Mouse (Mus musculus): ENCODE results near the gene Myo16.

Gene Myo16

GRCm38 (mm10) chr8:10307345-10307744, 153.6 kb downstream of the Myo16 start:
- DNase-seq, result no peak

GRCm38 (mm10) chr8:10307770-10308476, 154.2 kb downstream of the Myo16 start:
- no peak for DNase-seq

DNA sequence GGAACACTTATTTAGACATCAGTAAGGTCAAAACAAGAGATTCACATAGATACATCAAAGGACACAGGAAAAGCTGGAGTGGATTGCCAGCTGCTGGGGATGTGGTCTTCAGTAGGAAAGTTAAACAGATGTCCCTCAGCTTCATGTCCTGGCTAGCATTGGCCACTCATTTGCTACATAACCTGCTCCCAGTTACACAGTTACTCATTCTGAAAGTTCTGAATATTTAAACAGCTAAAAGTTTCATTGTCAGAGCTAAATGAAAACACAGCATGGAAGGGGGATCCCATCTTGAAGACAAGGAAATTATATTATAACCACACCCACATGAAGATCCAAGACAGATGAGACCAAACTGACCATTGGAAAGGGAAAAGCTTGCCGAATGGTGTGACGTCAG, 156.8 kb downstream of the Myo16 start:
- DNase-seq, result no peak

DNA sequence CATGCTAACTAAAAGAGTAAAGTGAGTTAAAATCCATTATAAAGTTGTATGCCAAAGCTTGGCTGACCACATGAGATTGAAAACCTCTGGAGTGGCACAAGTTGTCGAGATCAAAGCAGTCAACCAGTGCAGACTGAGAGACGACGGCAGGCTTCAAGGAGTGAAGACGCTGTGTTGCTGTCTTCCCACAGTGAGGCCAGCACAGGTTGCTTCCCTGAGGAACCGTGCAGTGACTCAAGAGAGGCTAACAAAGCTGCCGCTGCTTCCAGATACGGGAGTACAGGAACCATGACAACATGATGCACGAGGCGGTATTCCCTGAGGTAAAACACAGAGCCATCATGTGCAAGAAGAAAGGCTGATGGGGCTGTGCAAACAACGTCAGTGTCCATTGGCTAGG, 158.6 kb downstream of the Myo16 start:
- no peak for DNase-seq

DNA sequence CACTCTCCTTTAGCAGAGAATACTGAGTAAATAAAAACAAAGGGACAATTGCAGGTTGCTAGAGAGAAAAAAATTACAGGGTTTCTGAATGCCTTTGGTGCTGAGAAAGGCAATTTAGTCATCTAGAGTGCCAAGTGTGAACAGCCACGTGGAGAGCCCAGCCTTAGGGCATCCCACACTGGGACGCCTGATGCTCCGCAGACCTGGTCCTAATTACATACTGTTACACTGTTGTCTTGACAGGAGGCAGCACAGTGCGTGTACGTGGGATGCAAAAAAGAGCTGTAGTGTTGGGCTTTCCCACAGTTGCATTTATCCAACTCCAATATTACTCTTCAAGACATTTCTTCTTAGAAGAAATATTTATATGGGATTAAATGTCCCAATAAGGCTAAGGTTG, 162.5 kb downstream of the Myo16 start:
- DNase-seq, result no peak

GRCm38 (mm10) chr8:10318103-10318502, 164.4 kb downstream of the Myo16 start:
- DNase-seq, result no peak

GRCm38 (mm10) chr8:10350451-10350850, 196.7 kb downstream of the Myo16 start:
- no peak for DNase-seq

GRCm38 (mm10) chr8:10358711-10359110, 205.0 kb downstream of the Myo16 start:
- DNase-seq, result no peak

- DNase-seq, result no peak
Observed at GRCm38 (mm10) chr8:10362949-10363348, 209.2 kb downstream of the Myo16 start.

- no peak for DNase-seq
Observed at GRCm38 (mm10) chr8:10363654-10364406, 210.1 kb downstream of the Myo16 start.

DNA sequence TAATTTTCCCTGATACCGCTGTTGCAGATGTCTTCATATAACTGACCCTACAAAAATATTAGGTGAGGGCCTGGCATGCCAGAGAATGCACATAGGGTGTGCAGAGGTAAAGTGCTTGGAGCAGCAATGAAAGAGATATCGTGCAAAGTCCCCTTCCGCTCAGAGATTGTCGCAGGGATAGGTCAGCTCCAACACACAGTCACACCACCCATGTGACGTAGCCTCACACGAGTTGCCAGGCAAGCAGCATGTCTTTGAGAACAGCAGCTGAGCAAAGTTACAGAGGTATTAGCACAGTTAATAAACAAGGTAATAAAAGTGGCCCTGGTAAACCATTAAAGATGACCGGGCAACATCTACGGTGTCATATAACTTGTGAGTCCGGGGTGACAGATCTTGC, 212.4 kb downstream of the Myo16 start:
- DNase-seq, result no peak

GRCm38 (mm10) chr8:10372571-10372970, 218.9 kb downstream of the Myo16 start:
- DNase-seq, result no peak

- DNase-seq, result no peak
Observed at GRCm38 (mm10) chr8:10387143-10387542, 233.4 kb downstream of the Myo16 start.

DNA sequence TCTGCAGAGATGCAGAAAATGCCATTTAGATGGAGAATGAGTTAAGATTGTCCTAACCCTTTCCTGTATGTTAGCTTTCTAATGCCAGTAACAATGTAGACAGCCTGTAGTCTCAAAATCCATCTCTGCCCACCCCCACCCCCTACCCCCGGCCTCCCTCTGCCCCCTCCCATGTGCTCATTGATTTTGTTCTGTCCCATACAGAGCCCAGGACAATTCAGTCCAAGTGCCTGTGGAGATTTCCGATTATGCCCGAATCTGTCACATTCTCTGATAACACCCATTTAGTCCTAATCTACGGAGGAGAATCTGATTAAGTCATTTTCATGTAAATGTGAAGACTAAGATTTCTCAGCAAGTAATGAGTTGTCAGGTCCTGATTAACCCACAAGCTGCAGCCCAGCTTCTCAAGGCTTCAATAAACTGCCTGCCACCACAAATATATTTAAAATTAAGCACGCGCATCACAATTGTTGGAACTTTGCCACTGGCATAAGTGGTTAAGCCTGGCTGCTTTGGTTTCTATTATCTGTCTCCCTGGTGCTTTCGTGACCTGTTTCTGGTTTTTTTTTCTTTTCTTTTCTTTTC, 237.5 kb downstream of the Myo16 start:
- DNase-seq, result no peak

- no peak for DNase-seq
Observed at GRCm38 (mm10) chr8:10391913-10392312, 238.2 kb downstream of the Myo16 start.

DNA sequence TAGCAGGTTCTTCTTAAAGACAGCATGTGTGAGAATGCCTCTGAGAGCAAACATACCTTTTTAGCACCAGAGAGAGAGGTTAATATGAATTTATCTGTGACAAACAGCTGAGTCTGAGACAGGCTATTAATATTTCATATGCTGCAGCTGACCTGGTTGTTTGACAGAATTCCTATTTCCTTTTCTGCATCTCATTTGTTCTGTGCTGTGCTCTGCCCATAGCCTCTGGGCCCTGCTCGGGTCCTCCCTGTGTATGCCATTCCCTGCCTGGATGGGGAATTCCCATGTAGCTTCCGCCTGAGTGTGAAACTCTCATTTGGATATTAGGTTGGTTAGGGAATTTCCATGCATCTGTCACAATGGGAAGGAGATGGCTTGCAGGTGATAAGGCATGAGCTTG, 240.8 kb downstream of the Myo16 start:
- DNase-seq, result no peak

DNA sequence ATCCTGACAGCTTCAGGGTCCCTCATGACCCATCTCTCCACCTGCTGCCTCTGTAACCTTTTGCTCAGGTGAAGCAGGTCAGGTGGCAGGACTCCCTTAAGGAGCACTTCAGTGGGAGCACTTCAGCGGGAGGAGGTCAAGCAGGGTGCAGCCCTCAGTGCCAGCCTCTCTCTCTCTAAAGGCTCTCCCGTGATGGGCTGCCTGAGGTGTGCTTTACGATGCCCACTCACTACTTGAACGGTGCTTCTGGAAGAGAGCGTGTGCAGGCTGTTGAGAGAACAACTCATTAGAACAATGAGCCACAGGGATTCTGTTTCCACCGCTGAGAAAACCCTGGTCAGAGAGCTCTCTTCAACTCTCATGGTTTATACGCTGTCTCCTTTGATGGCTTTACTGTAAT, 241.4 kb downstream of the Myo16 start:
- DNase-seq, result no peak

GRCm38 (mm10) chr8:10402606-10403005, 248.9 kb downstream of the Myo16 start:
- DNase-seq, result no peak

DNA sequence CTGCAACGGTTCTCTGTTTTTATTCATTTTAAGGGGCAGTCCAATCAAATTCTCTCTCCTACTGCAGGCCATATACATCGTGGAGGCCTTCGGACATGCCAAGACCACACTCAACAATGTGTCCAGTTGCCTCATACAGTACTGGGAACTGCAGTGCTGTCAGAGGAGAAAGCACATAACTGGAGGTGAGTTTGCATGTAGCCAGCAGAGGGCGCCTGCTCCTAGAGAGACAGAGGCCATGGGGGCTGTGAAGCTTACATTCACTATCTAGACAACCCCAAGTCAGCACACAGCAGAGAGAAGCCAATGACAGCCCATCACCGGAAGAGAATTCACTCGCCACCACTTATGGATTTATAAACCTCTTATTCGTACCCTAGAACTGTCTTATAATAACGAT, 251.8 kb downstream of the Myo16 start:
- peak in 1 of 2 experiments; percentile 19 for DNase-seq

DNA sequence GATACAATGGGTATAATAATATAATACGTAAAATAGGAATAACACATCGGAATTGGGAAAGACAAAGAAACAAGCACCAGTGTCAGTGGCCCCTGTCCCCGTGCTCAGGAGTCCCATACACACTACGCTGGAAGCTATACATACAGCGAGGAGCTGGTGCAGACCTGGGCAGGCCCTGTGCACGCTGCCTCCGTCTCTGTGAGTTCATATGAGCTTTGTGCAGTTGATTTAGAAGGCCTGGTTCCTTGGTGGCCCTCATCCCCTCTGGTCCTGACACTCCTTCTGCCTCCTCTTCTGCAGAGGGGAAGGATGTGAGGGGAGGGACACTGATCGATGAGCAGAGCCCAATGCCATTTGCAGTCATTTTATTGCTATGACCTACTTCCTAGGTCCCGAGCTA, 255.3 kb downstream of the Myo16 start:
- no peak for DNase-seq

DNA sequence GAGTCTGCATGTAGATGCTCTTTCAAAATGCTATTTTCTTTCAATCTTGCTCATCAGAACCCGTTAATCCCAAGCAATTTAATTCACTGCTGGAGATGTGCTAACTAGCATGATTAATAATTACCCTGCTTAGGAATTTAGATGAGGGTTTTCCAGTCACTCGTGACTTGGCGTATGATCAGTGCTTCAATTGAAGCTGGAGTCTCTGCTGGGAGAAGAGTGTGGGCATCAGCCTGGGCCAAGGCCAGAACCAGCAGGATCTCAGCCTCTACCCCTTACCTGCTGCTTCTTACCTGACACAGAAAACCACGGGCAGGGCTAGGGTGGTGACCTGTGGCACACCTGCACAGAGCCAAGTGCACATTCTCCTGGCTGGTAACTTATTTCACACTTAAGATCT, 257.8 kb downstream of the Myo16 start:
- no peak for DNase-seq

DNA sequence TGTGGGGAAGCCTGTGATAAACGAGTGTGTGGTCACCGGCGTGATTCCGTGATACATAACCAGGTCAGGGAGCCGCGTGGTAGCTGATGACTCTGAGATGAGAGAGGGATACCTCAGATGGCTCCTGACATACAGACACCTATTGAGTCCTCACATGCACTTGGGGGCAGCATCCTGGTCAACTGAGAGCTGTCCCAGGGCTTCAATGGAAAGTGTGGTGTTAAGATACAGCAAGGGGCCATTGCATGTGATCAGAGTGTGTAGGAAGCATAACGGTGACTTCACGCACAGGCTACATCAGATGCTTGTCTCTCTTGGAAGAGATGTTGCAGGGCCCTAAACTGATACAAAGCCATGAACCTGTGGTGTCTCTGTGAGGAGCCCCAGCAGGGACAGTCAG, 260.2 kb downstream of the Myo16 start:
- DNase-seq, result no peak

DNA sequence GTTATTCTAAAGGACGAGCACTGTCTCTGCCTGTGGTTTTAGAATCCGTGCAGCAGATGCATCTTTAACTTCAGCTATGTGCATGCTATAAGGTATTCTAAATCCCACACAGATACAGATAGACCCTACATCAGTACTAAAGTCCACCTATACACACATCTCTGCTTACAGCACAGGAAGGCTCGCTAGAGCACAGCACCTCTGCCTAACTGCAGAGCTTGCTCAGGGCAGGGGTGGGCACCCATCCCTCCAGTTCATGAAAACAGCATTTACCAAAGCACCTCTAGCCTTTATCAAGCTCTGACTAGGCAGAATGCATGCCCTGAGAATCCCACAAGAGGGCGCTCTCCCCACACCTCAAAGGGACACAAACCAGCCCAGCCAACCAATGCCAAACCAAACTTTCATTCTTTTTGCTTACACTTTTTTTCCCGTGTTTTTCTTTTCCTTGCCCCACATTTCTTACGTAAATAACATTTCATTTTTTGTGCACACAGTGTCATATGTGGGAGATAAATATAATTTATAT, 261.0 kb downstream of the Myo16 start:
- peak in 1 of 2 experiments; percentile 40 for DNase-seq

DNA sequence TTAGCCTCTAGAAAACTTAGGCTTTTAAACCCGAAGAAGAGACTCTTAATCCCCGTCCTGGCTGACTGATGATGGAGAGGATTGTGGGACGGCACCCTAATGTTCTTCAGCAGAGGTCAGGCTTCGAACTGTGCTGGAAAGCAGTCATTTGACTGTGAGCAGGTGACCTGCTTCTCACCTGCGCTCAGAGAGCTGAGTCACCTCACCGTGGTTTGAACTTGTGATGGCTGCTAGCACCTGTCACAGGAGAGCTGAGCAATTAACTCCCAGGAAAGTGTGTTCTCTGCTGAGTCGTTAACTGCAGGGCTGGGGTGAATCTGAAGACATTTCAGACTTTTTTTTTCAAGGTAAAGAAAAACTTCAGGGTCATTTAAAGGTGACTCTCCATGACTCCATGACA, 261.6 kb downstream of the Myo16 start:
- no peak for DNase-seq

Measured in spleen, adult 18-20 months (tissue).